Mouse (Mus musculus) megakaryocyte, adult 5-6 weeks (primary cell): ENCODE data around the gene Mtmr1. TPM values are rescaled to one million over a fixed set of nuclear protein-coding genes. Genes with fewer than 3 reads are reported as not detected.

ENCODE experiments used
- ATAC-seq: 2 replicates; pipeline ENCODE4 v1.8.0; 2016; ENCODE audit warnings: mild to moderate bottlenecking, inconsistent platforms; ENCODE audit not compliant: poor library complexity, severe bottlenecking
- total RNA-seq, 2 experiments: library from RNA; stranded (forward) in 1 of 2; stranded (reverse) in 1 of 2; fragments of 153-499, 151-499 nt in 1 of 2; fragments of 221-1000, 200-1000 nt in 1 of 2; gene quantifications; 2 replicates each; pipeline versions ENCODE4 v1.2.3 to v1.2.4; 2015 to 2017

The Mtmr1 gene
- total RNA-seq, 2 experiments from 2014 or later = 24.5 to 36.1 TPM

- no peak for ATAC-seq
Measured at GRCm38 (mm10) chrX:71439473-71439872, 74.9 kb downstream of the Mtmr1 start.

- ATAC-seq = no peak
Measured at GRCm38 (mm10) chrX:71442916-71443315, 78.4 kb downstream of the Mtmr1 start.

- ATAC-seq = no peak
Measured at GRCm38 (mm10) chrX:71456078-71456737, 91.6 kb downstream of the Mtmr1 start.

GRCm38 (mm10) chrX:71464138-71464826 is 99.7 kb downstream of the Mtmr1 start:
- no peak for ATAC-seq

- no peak for ATAC-seq
Measured at GRCm38 (mm10) chrX:71465417-71465816, 100.9 kb downstream of the Mtmr1 start.

GRCm38 (mm10) chrX:71467491-71467890 is 102.9 kb downstream of the Mtmr1 start:
- no peak for ATAC-seq

Other genes with a start within 250 kb of the Mtmr1 start
- gene Mtm1, start 154.0 kb upstream of the Mtmr1 start, total RNA-seq (2015) = 22.5 and 31.5 TPM in 2 replicates
- 55.2 and 59.7 TPM in 2 replicates for gene Mtm1, start 154.0 kb upstream of the Mtmr1 start, total RNA-seq (2017)
- 5.1 TPM in 2 replicates for gene Cd99l2, start 128.1 kb downstream of the Mtmr1 start, total RNA-seq (2015)
- 9.9 and 11.6 TPM in 2 replicates for gene Cd99l2, start 128.1 kb downstream of the Mtmr1 start, total RNA-seq (2017)
- 35.0 and 51.1 TPM in 2 replicates for gene Hmgb3, start 191.2 kb downstream of the Mtmr1 start, total RNA-seq (2015)
- gene Hmgb3, start 191.2 kb downstream of the Mtmr1 start, total RNA-seq (2017) = 58.9 and 75.0 TPM in 2 replicates